Mouse (Mus musculus): ENCODE measurements around the gene Gm9573.

The Gm9573 gene

GRCm38 (mm10) chr17:35626537-35626936 lies at the start of gene Gm9573:
Gene Gm9573 (minus strand): TSS chr17:35626637.
- no peak for DNase-seq

GRCm38 (mm10) chr17:35673416-35674035 lies 47.1 kb upstream of the Gm9573 start, which contains the start of gene Gtf2h4:
Gene Gtf2h4 (minus strand): TSS chr17:35673739.
- DNase-seq = peak; percentile 93 to 96

DNA sequence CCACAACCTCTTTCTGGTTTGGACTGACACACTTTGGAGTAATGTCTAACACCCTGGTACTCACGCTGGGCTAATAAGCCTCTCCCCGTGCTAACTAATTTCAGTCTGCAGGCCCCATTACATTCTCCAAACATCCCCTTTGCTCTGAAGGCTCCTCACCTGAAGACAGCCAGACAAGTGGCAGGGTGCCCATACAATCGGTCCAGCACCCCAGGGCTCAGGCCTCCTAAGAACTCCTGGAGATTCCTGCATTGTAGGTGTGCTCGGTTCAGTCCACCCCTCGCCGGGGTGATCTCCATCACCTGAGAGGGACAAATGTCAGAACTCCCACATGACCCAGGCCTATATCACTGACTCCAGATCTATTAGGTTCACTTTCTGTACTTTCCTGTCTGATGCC lies 46.1 kb upstream of the Gm9573 start:
- DNase-seq = no peak

DNA sequence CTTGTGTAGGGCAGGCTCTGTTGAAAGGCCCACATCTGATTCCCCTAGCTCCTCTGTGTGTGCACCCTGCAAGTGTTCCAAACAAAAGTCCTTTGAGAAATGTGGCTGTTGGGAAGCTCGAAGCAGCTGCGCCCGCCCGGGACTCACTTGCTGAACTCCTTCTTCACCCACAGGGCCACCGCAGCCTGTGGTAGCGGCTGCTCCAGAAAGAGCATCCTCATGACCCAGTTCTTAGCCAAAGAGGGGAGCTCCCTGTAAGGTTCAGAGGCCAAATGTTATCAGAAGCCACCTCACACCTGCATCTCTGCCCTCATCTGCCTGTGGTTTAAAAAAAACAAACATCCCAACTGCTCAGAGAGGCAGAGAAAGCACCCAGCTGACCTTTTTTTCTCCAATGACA lies 45.4 kb upstream of the Gm9573 start:
- DNase-seq = no peak

DNA sequence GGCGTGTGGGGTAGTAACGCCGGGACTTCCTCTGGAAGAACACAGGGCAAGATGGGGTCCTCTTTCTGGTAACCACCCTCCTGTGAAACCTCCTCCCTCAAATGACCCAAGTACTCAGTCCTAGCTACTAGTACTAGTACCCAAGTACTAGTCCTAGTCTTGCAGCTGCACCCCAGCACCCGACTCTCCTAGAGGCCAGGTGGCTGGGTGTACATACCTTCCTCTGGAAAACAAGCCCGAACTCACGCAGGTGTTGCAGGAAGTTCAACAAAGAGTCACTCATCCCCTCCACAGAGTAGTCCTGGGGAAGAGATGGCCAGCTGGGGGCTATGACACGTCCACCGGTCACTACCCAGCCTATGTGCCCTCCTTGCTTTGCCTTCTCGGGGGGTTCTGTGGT lies 43.3 kb upstream of the Gm9573 start:
- no peak for DNase-seq

GRCm38 (mm10) chr17:35667334-35668065 lies 41.1 kb upstream of the Gm9573 start, which contains the start of gene Vars2:
Gene Vars2 (minus strand): TSS chr17:35667592.
- DNase-seq = peak; percentile 98 to 99

DNA sequence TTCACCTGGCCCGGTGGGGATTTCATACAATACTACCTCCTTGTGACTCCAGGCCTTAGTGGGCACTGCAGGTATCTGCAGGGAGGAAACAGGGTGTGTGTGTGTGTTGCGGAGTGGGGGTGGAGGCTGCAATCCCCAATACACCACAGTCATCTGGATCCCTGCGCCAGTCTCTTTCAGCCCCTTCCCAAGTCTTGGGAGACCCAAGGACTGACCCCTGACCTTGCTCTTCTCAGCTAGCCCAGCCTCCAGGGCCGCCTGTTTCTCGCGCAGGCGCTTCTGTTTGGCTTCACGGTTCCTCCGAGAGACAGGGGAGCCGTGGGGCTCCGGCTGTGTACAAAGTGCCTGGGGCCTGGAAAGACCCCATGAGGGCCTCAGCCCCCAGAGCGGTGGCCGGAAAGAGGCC lies 40.4 kb upstream of the Gm9573 start:
- DNase-seq = peak in 1 of 2 experiments; percentile 57

GRCm38 (mm10) chr17:35665957-35666515 lies 39.6 kb upstream of the Gm9573 start:
- DNase-seq = no peak

GRCm38 (mm10) chr17:35653086-35653485 lies 26.6 kb upstream of the Gm9573 start:
- DNase-seq = no peak

DNA sequence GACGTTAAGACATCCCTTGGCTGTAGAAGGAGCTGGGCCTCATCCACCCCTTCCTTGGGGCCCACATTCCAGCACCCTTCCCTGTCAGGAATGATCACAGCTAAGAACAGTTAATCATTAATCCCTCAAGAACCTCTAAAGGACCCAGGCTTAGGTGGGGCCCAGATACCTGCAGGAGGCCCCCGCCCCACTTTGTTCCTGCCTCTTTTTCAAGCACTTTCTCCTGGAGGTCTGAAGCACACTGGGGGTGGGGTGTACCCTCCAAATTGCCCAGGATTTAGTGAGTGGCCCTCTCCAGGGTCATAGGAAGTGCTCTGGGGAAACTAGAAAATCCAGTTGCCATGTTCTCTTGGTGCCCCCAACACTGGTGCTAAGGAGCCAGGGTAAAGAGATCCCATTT lies 23.0 kb upstream of the Gm9573 start:
- no peak for DNase-seq

GRCm38 (mm10) chr17:35643609-35644236 lies 17.3 kb upstream of the Gm9573 start, which contains the start of gene Mucl3:
Gene Mucl3 (minus strand): TSS chr17:35643695.
- no peak for DNase-seq

- no peak for DNase-seq
Observed at GRCm38 (mm10) chr17:35639352-35639751, 12.9 kb upstream of the Gm9573 start.

DNA sequence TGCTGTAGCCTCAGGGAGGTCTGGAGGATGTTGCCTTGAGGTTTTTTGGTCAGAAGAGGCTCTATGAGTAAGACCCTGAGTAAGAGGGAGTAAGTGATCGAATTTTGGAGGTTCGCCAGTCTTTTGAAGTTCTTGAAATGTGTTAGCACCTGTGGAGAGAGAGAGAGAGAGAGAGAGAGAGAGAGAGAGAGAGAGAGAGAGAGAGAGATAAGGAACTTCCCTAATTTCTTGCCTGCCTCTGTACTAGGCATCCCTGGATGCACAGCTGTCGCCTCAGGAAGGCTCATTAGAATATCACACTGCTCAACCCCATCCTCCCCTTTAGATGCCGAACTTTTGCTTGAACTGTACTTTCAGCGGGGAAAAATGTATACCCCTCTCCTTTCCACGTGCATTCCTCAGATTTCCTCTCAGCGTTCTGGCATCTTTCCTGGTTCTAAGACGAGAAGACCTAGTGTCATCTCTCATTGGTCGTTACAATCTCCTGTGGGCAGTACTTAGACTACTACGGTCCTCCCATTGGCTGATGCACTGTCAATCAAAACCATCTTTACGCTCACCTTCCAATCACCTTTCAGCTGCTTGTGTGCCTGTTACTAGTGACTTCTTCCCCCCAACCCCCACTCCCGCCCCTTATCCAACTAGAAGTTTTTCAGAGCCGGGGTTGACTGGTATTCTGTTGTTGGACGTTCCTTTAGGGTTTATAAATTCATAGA lies 12.2 kb upstream of the Gm9573 start:
- DNase-seq = peak; percentile 79 to 82

DNA sequence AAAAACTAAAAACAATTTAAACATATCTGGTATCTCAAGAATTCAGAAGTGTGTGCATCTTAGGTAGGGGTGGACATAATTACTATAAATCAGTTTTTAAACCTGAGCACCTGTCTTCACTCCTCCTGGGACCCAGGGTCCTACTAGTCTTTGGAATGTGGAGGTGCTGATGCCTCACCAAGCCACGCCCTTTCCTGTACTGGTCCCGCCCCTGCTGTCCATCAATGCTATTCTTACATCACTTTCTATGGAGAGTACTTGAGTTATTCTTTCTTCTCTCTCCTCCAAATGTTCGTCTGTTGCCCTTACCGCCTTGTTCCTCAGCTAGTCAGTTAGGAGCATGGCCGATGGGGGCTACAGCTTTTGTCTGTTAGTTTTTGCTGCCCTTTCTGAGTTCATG lies 9.9 kb upstream of the Gm9573 start:
- peak; percentile 50 to 64 for DNase-seq

GRCm38 (mm10) chr17:35635699-35636111 lies 9.3 kb upstream of the Gm9573 start:
- peak; percentile 89 for DNase-seq

GRCm38 (mm10) chr17:35635202-35635601 lies 8.8 kb upstream of the Gm9573 start:
- DNase-seq = peak; percentile 34 to 49

DNA sequence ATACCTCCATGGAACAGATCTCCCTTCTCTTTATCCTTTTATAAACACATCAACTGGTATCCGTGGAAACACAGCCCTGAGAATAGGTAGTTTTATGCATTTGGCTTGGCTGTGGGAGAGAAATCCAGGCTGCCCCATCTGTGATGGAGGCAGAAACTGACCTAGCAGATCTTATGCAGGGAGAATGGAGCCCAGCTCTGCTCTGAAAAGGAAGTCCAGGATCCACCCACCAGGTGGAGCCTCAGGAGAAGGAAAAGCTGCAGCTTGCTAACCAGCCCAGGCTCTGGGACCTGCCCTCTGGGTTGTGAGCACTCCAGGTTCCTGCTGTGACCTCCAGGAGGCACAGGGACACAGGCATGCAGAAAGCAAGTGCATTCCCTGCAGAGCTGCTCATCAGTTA lies 7.6 kb upstream of the Gm9573 start:
- DNase-seq = peak; percentile 37 to 67

- no peak for DNase-seq
Observed at GRCm38 (mm10) chr17:35617127-35617526, 9.3 kb downstream of the Gm9573 start.

GRCm38 (mm10) chr17:35601736-35602354 lies 24.6 kb downstream of the Gm9573 start:
- no peak for DNase-seq

DNA sequence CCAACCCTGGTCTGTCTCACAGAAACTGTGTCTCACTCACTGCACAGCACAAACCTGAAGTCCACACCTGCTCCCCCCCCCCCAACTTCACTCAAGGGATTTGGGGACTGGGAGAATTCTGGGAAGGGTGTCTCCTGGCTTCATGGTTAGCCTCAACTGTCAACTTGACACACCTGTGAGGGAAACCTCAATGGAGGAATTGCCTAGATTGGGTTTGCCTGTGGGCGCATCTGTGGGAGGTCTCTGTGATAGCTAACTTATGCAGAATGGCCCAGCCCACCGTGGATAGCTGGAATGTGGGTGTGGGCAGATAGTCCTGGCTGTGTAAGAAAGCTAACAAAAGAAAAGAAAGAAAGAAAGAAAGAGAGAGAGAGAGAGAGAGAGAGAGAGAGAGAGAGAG lies 25.2 kb downstream of the Gm9573 start, which contains the start of gene Sfta2:
Gene Sfta2, plus strand, starts transcription at position 301 of the 400 bp plus-strand sequence.
- no peak for DNase-seq

DNA sequence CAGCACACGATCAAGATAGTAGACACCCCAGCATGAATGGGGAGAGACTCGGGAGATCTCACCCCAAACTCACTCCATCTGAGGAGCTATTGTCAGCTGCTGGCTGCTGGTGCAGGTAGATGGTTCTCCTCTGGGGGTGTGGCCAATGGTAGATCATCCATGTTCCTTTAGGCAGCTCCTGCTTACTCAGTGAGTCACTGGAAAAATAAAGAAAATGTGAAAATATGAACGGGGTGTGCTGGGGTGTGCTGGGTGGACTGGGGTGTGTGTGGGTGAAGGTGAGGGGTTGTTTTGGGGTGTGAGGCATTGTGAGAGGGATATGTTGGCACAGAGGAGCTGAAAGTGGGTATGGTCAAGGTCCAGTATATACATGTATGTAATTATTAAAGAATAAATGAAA lies 29.0 kb downstream of the Gm9573 start:
- no peak for DNase-seq

DNA sequence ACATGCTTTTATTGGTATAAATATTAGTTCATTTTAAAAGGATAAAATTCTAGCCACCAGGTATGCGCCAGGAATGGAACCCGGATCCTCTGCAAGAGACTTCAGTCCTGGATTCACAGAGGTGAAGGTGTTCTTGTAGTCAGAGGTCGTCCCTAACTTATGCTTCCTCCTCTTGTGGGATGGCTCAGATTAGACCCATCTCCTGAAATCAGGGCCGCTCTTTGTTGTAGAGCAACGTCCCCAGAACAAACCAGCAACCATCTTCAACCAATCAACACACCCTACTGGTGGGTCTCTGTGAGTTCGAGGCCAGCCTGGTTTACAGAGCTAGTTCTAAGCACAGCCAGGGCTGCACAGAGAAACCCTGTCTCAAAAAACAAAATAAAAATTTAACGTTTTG lies 32.0 kb downstream of the Gm9573 start:
- no peak for DNase-seq

Measured in cerebellum, postnatal 14 days (tissue).